Mouse (Mus musculus) forebrain, embryonic 13.5 days (tissue): ENCODE data around the gene Olfr1023. TPM values are rescaled to one million over a fixed set of nuclear protein-coding genes. Genes with fewer than 3 reads are reported as not detected.

Experiments
- ATAC-seq: fragments of 200-750 bp; cut with Nextera tagmentation; 2 replicates; pipeline ENCODE4 v1.8.0; 2017
- H3K27ac ChIP-seq: fragments of 300-500 bp; sonication (generic); 2 replicates; pipeline ENCODE4 v1.5.1; 2015; ENCODE audit warnings: inconsistent platforms, mild to moderate bottlenecking, moderate library complexity
- H3K27me3 ChIP-seq: fragments of 300-500 bp; sonication (generic); 2 replicates; pipeline ENCODE4 v1.6.1; 2015; ENCODE audit warnings: mild to moderate bottlenecking, inconsistent platforms
- H3K36me3 ChIP-seq: fragments of 300-500 bp; sonication (generic); 2 replicates; pipeline ENCODE4 v1.6.1; 2015; ENCODE audit warnings: mild to moderate bottlenecking, inconsistent platforms; ENCODE audit not compliant: poor library complexity, severe bottlenecking
- H3K4me1 ChIP-seq: fragments of 300-500 bp; sonication (generic); 2 replicates; pipeline ENCODE4 v1.6.1; 2015; ENCODE audit warnings: inconsistent platforms
- H3K4me2 ChIP-seq: fragments of 300-500 bp; sonication (generic); 2 replicates; pipeline ENCODE4 v1.6.1; 2015; ENCODE audit warnings: inconsistent platforms, mild to moderate bottlenecking, moderate library complexity
- H3K4me3 ChIP-seq: fragments of 300-500 bp; sonication (generic); 2 replicates; pipeline ENCODE4 v1.5.1; 2015; ENCODE audit warnings: mild to moderate bottlenecking, inconsistent platforms
- H3K9ac ChIP-seq: fragments of 300-500 bp; sonication (generic); 2 replicates; pipeline ENCODE4 v1.6.1; 2015; ENCODE audit warnings: mild to moderate bottlenecking, inconsistent platforms
- H3K9me3 ChIP-seq: fragments of 300-500 bp; sonication (generic); replicated peaks from 2 replicates; pipeline ENCODE4 v1.6.1; 2016; ENCODE audit warnings: inconsistent platforms
- WGBS: fragments of 180-500 bp; shearing (Covaris S2); methylation state at CpG from one replicate; pipeline ENCODE4 v1.1.7; 2015; 5-methylcytosine and 5-hydroxymethylcytosine counted together
- polyA plus RNA-seq: library from polyadenylated mRNA; unstranded; fragments of >200 nt; fragmentation: Nextera tagmentation; extraction: Ambion mirVana; gene quantifications from 2 replicates; pipeline ENCODE4 v1.2.1, GENCODE M21; 2015

Gene Olfr1023
- polyA plus RNA-seq = not detected in 2 replicates

DNA sequence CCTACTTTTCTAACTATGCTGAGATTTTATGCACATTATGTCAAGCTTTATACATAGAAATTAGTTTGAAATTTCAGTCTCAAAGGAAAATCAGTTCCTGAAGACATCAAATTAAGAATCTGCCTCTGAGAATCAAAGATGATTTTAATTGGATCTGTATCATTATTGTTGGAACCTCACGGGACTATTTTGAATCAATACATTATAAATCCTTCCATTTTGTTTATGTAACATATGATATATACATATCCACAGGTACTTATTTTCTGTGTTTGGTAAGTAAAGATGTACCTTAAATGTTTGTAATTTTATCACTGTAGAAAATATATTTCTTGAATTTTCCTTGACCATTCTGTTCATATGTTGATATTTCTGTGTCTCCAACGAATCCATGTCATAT is at the start of gene Olfr1023:
Olfr1023 (plus strand) TSS at position 301 of the 400 bp plus-strand sequence.
- H3K4me3 ChIP-seq = no peak within 1 kb of the TSS
- H3K36me3 ChIP-seq = no peaks in the 10 kb centered on the region
- H3K4me1 ChIP-seq = no peaks in the 10 kb centered on the region
- no peak within 1 kb of the TSS for H3K9ac ChIP-seq
- ATAC-seq = no peak
- no peaks in the 10 kb centered on the region for H3K9me3 ChIP-seq
- H3K4me2 ChIP-seq = no peak within 1 kb of the TSS
- H3K27ac ChIP-seq = no peak within 1 kb of the TSS
- WGBS = 75% methylated on average over 2 of the region's 2 CpGs
- H3K27me3 ChIP-seq = no peaks in the 10 kb centered on the region

DNA sequence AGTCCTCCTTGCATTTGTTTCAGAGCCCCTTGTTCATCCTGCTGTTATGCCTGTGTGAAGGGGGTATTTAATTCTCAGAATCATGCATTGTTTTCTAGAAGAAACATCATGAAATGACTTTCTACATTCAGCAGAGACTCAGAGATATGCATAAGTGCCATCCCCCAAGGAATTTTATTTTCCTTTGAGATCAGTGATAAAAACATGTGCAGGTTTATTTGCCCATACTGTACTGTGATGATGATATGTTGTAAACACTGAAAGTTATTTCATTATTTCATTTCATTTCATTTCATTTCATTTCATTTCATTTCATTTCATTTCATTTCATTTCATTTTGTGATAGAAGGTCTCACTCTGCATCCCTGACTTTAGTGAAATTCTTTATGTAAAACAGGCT is 40.1 kb upstream of the Olfr1023 start, which contains the start of gene Olfr1019:
Olfr1019 (minus strand) TSS at position 101 of the 400 bp plus-strand sequence.
- no peak for ATAC-seq
- no peak within 1 kb of the TSS for H3K4me2 ChIP-seq
- H3K4me1 ChIP-seq = no peaks in the 10 kb centered on the region
- no peaks in the 10 kb centered on the region for H3K36me3 ChIP-seq
- no peak within 1 kb of the TSS for H3K4me3 ChIP-seq
- no peak within 1 kb of the TSS for H3K27ac ChIP-seq
- no peaks in the 10 kb centered on the region for H3K9me3 ChIP-seq
- H3K27me3 ChIP-seq = no peaks in the 10 kb centered on the region
- no peak within 1 kb of the TSS for H3K9ac ChIP-seq

DNA sequence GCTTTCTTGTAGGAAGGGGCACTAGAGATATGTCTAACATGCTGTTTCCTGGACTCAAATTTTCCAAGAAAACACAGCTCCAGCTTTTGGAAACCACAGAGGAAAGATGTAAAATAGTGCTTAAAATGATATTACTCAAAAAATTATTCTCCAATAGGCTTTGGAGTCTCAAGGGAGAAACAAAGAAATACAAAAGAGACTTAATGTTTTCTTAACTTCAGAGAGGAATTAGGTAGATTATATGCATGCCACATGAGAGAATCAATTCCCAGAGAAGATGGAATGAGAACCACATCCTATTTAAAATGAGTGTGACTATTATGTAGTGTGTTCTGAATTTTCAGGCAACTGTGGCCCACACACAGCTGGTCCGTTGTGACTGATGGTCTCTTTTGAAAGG is 38.7 kb upstream of the Olfr1023 start, which contains the start of gene Olfr1020:
Olfr1020 (plus strand) TSS at position 301 of the 400 bp plus-strand sequence.
- Histone ChIP-seq H3K4me1 (no peaks in the 10 kb centered on the region), H3K9ac (no peak within 1 kb of the TSS), H3K4me2 (no peak within 1 kb of the TSS), H3K9me3 (no peaks in the 10 kb centered on the region), H3K27ac (no peak within 1 kb of the TSS), H3K4me3 (no peak within 1 kb of the TSS), H3K27me3 (no peaks in the 10 kb centered on the region), H3K36me3 (no peaks in the 10 kb centered on the region)
- no peak for ATAC-seq
- WGBS = 91% methylated on average over 1 of the region's 1 CpGs

DNA sequence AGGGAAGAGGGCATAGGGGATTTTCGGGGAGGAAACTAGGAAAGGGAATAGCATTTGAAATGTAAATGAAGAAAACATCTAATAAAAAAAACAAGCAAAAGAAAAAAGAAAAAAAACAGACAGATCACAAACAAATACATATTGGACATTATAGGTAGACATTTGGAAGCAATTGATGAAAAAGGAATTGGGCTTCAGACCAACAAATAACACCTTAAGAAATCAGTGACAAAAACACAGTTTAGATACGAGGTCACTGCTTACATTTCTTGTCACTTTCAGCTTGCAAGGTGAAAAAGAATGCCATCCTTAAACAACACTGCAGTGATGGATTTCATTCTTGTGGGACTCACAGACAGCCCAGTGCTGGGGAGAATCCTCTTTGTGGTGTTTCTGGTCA is 17.1 kb upstream of the Olfr1023 start, which contains the start of gene Olfr1022:
Olfr1022 (plus strand) TSS at position 301 of the 400 bp plus-strand sequence.
- no peak within 1 kb of the TSS for H3K4me3 ChIP-seq
- H3K9ac ChIP-seq = no peak within 1 kb of the TSS
- WGBS = 67% methylated on average over 2 of the region's 2 CpGs
- no peak within 1 kb of the TSS for H3K27ac ChIP-seq
- H3K27me3 ChIP-seq = no peaks in the 10 kb centered on the region
- no peak for ATAC-seq
- H3K9me3 ChIP-seq = no peaks in the 10 kb centered on the region
- H3K36me3 ChIP-seq = no peaks in the 10 kb centered on the region
- H3K4me1 ChIP-seq = no peaks in the 10 kb centered on the region
- no peak within 1 kb of the TSS for H3K4me2 ChIP-seq

DNA sequence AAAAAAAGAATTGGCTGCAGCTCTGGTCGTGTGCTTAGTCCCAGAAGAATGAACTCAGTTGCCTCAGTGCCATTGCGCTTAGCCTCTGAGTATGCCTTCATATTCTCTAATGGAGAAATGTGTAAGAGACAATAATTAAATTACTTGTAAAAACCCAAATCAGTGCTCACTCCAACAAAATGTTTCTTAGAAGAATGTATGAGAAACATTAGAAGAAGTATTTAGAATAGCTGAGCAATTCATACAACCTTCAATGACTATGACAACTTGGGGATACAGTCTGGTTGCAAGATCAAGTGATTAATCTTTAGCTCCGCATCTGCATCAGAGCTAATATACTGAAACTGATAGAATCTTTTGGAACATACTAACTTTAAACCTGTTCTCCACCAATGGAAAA is 19.5 kb downstream of the Olfr1023 start, which contains the start of gene Olfr1024:
Olfr1024 (minus strand) TSS at position 101 of the 400 bp plus-strand sequence.
- Histone ChIP-seq H3K27me3 (no peaks in the 10 kb centered on the region), H3K9ac (no peak within 1 kb of the TSS), H3K4me2 (no peak within 1 kb of the TSS), H3K4me1 (no peaks in the 10 kb centered on the region), H3K4me3 (no peak within 1 kb of the TSS), H3K27ac (no peak within 1 kb of the TSS), H3K36me3 (no peaks in the 10 kb centered on the region), H3K9me3 (no peaks in the 10 kb centered on the region)
- WGBS = 85% methylated on average over 3 of the region's 3 CpGs
- no peak for ATAC-seq

DNA sequence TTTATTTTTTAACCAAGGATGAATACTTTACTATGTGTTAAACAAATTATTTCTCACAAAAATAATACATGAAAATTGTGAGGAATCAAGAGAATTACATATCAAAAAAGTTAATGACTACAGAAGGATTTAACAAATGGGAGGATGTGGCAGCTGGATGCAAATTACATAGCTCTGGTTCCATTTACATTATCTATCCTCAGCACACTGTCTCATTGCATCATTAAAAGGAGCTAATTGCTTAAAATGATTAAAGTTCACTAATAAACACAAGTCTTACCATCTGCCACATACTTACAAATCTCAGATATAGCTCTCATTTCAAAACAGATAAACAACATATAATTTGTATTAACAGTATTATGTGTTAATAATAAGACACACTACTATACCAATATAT is 27.8 kb downstream of the Olfr1023 start:
- ATAC-seq = peak; percentile 58; the same call in 1 of the 2 replicates
- H3K9ac ChIP-seq = no peak overlapping the region
- H3K4me3 ChIP-seq = no peak overlapping the region
- H3K9me3 ChIP-seq = no peaks in the 10 kb centered on the region
- H3K36me3 ChIP-seq = no peaks in the 10 kb centered on the region
- H3K4me2 ChIP-seq = no peak overlapping the region
- H3K27me3 ChIP-seq = no peaks in the 10 kb centered on the region
- no peak overlapping the region for H3K27ac ChIP-seq
- H3K4me1 ChIP-seq = no peaks in the 10 kb centered on the region

DNA sequence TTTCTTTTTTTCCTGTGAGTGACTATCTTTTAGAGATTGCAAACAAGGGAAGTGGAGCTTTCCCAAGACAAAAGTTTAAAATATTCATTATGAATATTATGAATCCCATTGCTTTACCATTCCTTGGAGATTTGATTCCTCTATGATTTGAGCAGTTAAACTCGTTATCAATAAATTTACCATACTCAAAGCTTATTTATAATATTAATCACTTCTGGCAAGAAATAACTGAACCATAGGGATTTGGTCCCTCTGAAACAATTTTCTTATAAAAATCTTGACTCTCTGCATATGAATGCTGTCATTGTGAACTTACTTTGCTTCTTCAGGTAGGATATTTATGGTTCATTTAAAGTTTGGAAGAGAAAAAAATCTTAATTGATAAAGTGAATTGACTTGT is 29.5 kb downstream of the Olfr1023 start, which contains the start of gene Olfr1025-ps1:
Olfr1025-ps1 (plus strand) TSS at position 301 of the 400 bp plus-strand sequence.
- ATAC-seq = no peak
- H3K9ac ChIP-seq = no peak within 1 kb of the TSS
- WGBS = 67% methylated on average over 1 of the region's 1 CpGs
- H3K9me3 ChIP-seq = no peaks in the 10 kb centered on the region
- H3K27me3 ChIP-seq = no peaks in the 10 kb centered on the region
- no peak within 1 kb of the TSS for H3K27ac ChIP-seq
- no peaks in the 10 kb centered on the region for H3K36me3 ChIP-seq
- H3K4me1 ChIP-seq = no peaks in the 10 kb centered on the region
- no peak within 1 kb of the TSS for H3K4me2 ChIP-seq
- no peak within 1 kb of the TSS for H3K4me3 ChIP-seq

DNA sequence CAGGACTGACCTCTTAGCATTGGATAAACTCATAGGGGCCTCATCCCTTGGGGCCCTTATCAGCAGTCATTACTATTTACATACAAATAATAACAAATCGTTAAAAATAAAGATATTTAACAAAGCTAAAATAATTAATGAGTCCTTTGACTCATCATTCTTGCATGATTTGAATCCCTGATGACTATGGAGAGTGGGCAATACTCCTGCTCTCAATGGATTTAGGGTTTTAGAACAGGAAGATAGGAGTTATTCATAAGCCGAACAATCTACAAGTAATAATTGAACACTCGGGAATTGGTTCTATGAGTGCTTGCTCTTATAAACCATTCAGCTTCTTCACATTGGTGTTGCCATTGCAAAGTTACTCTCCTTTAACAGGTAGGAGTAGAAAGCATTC is 35.8 kb downstream of the Olfr1023 start, which contains the start of gene Olfr1026:
Olfr1026 (plus strand) TSS at position 301 of the 400 bp plus-strand sequence.
- Histone ChIP-seq H3K27me3 (no peaks in the 10 kb centered on the region), H3K36me3 (no peaks in the 10 kb centered on the region), H3K9me3 (no peaks in the 10 kb centered on the region), H3K4me3 (no peak within 1 kb of the TSS), H3K9ac (no peak within 1 kb of the TSS), H3K4me2 (no peak within 1 kb of the TSS), H3K4me1 (no peaks in the 10 kb centered on the region), H3K27ac (no peak within 1 kb of the TSS)
- WGBS = 92% methylated on average over 3 of the region's 3 CpGs
- ATAC-seq = no peak

Other genes with a start within 250 kb of the Olfr1023 start
- gene Olfr1002, start 234.9 kb upstream of the Olfr1023 start, polyA plus RNA-seq = not detected in 2 replicates
- gene Olfr154, start 221.2 kb upstream of the Olfr1023 start, polyA plus RNA-seq = not detected in 2 replicates
- gene Olfr1006, start 206.9 kb upstream of the Olfr1023 start, polyA plus RNA-seq = not detected in 2 replicates
- gene Olfr1008, start 196.2 kb upstream of the Olfr1023 start, polyA plus RNA-seq = not detected in 2 replicates
- gene Olfr1009, start 170.2 kb upstream of the Olfr1023 start, polyA plus RNA-seq = not detected in 2 replicates
- gene Olfr1012, start 122.9 kb upstream of the Olfr1023 start, polyA plus RNA-seq = not detected in 2 replicates
- gene Olfr1013, start 118.5 kb upstream of the Olfr1023 start, polyA plus RNA-seq = not detected in 2 replicates
- gene Olfr1014, start 112.9 kb upstream of the Olfr1023 start, polyA plus RNA-seq = not detected in 2 replicates
- gene Olfr1015, start 103.6 kb upstream of the Olfr1023 start, polyA plus RNA-seq = not detected in 2 replicates
- gene Olfr1016, start 83.1 kb upstream of the Olfr1023 start, polyA plus RNA-seq = not detected in 2 replicates
- not detected in 2 replicates for gene Olfr1018, start 67.2 kb upstream of the Olfr1023 start, polyA plus RNA-seq
- gene Olfr1019, start 40.2 kb upstream of the Olfr1023 start, polyA plus RNA-seq = not detected in 2 replicates
- not detected in 2 replicates for gene Olfr1020, start 38.6 kb upstream of the Olfr1023 start, polyA plus RNA-seq
- gene Olfr1022, start 17.0 kb upstream of the Olfr1023 start, polyA plus RNA-seq = not detected in 2 replicates
- not detected in 2 replicates for gene Olfr1024, start 19.4 kb downstream of the Olfr1023 start, polyA plus RNA-seq
- gene Olfr1025-ps1, start 29.6 kb downstream of the Olfr1023 start, polyA plus RNA-seq = not detected in 2 replicates
- gene Olfr1026, start 35.9 kb downstream of the Olfr1023 start, polyA plus RNA-seq = not detected in 2 replicates
- gene Olfr1028, start 64.8 kb downstream of the Olfr1023 start, polyA plus RNA-seq = not detected in 2 replicates
- not detected in 2 replicates for gene Olfr1029, start 88.3 kb downstream of the Olfr1023 start, polyA plus RNA-seq
- not detected in 2 replicates for gene Olfr1030, start 93.6 kb downstream of the Olfr1023 start, polyA plus RNA-seq
- gene Olfr1031, start 104.7 kb downstream of the Olfr1023 start, polyA plus RNA-seq = not detected in 2 replicates
- not detected in 2 replicates for gene Olfr1032, start 119.9 kb downstream of the Olfr1023 start, polyA plus RNA-seq
- gene Olfr1033, start 135.0 kb downstream of the Olfr1023 start, polyA plus RNA-seq = not detected in 2 replicates
- not detected in 2 replicates for gene Olfr1034, start 160.2 kb downstream of the Olfr1023 start, polyA plus RNA-seq
- gene Olfr1036, start 188.4 kb downstream of the Olfr1023 start, polyA plus RNA-seq = not detected in 2 replicates
- gene Olfr1037, start 201.7 kb downstream of the Olfr1023 start, polyA plus RNA-seq = not detected in 2 replicates